Mouse (Mus musculus) hindbrain, embryonic 12.5 days (tissue): ENCODE results near the gene Tpd52l1. TPM values are rescaled to one million over a fixed set of nuclear protein-coding genes. Genes with fewer than 3 reads are reported as not detected.

Experiments
- ATAC-seq: fragments of 200-750 bp; cut with Nextera tagmentation; 2 replicates; pipeline ENCODE4 v1.8.0; 2017; ENCODE audit warnings: moderate TSS enrichment; ENCODE audit not compliant: low FRiP score
- H3K27ac ChIP-seq: fragments of 300-500 bp; sonication (generic); 2 replicates; pipeline ENCODE4 v1.5.1; 2016; ENCODE audit warnings: mild to moderate bottlenecking
- H3K27me3 ChIP-seq: fragments of 300-500 bp; sonication (generic); 2 replicates; pipeline ENCODE4 v1.6.1; 2016; ENCODE audit warnings: mild to moderate bottlenecking
- H3K36me3 ChIP-seq: fragments of 300-500 bp; sonication (generic); 2 replicates; pipeline ENCODE4 v1.6.1; 2016; ENCODE audit warnings: mild to moderate bottlenecking
- H3K4me1 ChIP-seq: fragments of 300-500 bp; sonication (generic); 2 replicates; pipeline ENCODE4 v1.6.1; 2016
- H3K4me2 ChIP-seq: fragments of 300-500 bp; sonication (generic); replicated peaks from 2 replicates; pipeline ENCODE4 v1.6.1; 2016; ENCODE audit warnings: mild to moderate bottlenecking
- H3K4me3 ChIP-seq: fragments of 300-500 bp; sonication (generic); 2 replicates; pipeline ENCODE4 v1.5.1; 2016; ENCODE audit warnings: mild to moderate bottlenecking
- H3K9ac ChIP-seq: fragments of 300-500 bp; sonication (generic); 2 replicates; pipeline ENCODE4 v1.6.1; 2016; ENCODE audit warnings: mild to moderate bottlenecking, moderate library complexity
- H3K9me3 ChIP-seq: fragments of 300-500 bp; sonication (generic); replicated peaks from 2 replicates; pipeline ENCODE4 v1.6.1; 2016; ENCODE audit warnings: mild to moderate bottlenecking
- WGBS: fragments of 180-500 bp; shearing (Covaris S2); methylation state at CpG from one replicate; pipeline ENCODE4 v1.1.7; 2016; 5-methylcytosine and 5-hydroxymethylcytosine counted together
- polyA plus RNA-seq: library from polyadenylated mRNA; unstranded; fragments of >200 nt; fragmentation: Nextera tagmentation; extraction: Ambion mirVana; gene quantifications from 2 replicates; pipeline ENCODE4 v1.2.1, GENCODE M21; 2016

The Tpd52l1 gene
- polyA plus RNA-seq, 1 experiment from 2014 or later: 43.3 TPM

DNA sequence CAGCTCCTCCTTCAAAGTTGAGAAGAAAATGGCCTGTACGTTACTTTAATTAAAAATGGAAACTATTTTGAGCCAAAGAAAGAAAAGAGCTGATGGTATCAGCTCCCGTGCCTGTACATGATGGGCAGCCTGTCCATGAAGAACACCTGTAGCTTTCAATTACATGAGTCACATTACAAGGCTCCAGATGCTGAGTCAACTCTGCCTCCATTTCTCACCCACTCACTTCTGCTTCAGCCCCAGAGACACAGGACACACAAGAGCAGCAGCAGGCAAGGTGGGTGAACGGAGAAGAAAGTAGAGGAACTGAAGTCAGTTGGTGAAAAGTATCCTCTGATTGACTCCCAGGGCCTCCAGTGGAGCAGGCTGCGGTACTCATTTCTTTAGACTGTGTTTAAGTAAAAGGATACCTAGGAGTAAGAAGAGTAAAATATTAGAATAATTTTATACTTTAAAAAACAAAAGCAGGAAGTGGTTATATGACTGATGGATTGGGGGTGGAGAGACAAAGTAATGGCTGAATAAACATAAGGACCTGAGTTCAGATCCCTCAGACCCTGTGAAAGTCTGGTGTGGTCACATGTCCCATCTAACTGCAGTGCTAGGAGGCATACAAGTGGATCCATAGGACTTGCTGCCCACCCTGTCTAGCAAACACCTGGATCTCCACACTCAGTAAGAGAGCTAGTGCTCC is 156.9 kb downstream of the Tpd52l1 start:
- Histone ChIP-seq H3K4me1 (no peaks in the 10 kb centered on the region), H3K36me3 (no peaks in the 10 kb centered on the region), H3K27me3 (no peaks in the 10 kb centered on the region), H3K27ac (no peak overlapping the region), H3K9ac (no peak overlapping the region), H3K9me3 (no peaks in the 10 kb centered on the region), H3K4me3 (no peak overlapping the region), H3K4me2 (no peak overlapping the region)
- WGBS: 88% methylated on average over 4 of the region's 4 CpGs
- no peak for ATAC-seq

GRCm38 (mm10) chr10:31287787-31288186 is 158.0 kb downstream of the Tpd52l1 start:
- H3K36me3 ChIP-seq: no peaks in the 10 kb centered on the region
- no peak overlapping the region for H3K9ac ChIP-seq
- H3K9me3 ChIP-seq: no peaks in the 10 kb centered on the region

More at GRCm38 (mm10) chr10:31287787-31288186, 158.0 kb downstream of the Tpd52l1 start:
- H3K4me3 ChIP-seq: no peak overlapping the region
- no peak overlapping the region for H3K27ac ChIP-seq
- no peak for ATAC-seq
- no peaks in the 10 kb centered on the region for H3K4me1 ChIP-seq
- no peaks in the 10 kb centered on the region for H3K27me3 ChIP-seq
- H3K4me2 ChIP-seq: no peak overlapping the region

Other genes with a start within 250 kb of the Tpd52l1 start
- gene Hddc2, start 132.6 kb downstream of the Tpd52l1 start, polyA plus RNA-seq: 51.3 and 57.1 TPM in 2 replicates
- gene Rnf217, start 163.2 kb upstream of the Tpd52l1 start, polyA plus RNA-seq: 2.3 and 2.4 TPM in 2 replicates